Mouse (Mus musculus) right cerebral cortex, adult 2 months (tissue): Measurements from ENCODE around the gene Dab1.
A peak's percentile ranks its signal among the peaks of the same experiment; 100 is the strongest.

Experiments used
- DNase-seq, 2 experiments: peaks; one replicate each; pipeline ENCODE4 v3.0.0; 2021 to 2022; ENCODE audit warnings: low spot score in 2 of 2

Dab1 gene

DNA sequence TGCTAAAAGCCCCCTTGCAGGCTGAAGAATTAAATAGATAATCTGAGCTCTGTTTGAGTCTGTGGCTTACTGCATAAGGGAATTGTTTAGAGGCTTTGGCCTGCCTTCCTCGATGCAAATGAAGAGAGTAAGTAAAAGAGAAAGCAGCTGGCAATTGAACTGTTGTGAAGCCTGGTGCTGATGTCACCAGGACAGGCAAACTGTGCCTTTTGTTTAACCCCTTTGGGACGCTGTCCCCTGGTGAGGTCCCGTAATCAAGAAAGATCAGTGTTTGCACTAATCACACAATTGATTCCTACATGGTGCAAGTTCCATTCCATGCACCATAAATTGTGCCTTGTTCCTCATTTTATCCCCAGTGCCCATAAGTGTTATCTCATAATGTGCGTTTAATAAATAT is 80.6 kb downstream of the Dab1 start:
- DNase-seq = no peak

DNA sequence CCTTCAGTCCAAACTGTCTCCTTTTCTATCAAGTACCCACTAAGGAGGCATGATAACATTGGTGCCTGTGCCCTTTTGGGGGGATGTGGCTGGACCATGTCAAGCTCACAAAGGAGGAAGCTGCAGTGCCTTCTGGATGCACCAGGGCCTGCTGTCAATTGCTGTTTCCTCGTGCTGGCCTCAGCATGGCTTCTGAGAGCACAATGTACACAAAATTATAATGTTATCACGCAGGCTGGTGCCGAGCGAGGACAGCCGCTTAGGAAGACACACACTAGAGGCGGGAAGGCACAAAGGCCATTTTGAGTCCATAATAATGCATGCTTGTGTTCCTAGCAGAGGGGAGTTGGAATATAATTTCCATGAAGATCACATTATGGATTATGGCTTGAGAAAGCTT is 81.2 kb downstream of the Dab1 start:
- DNase-seq = no peak

DNA sequence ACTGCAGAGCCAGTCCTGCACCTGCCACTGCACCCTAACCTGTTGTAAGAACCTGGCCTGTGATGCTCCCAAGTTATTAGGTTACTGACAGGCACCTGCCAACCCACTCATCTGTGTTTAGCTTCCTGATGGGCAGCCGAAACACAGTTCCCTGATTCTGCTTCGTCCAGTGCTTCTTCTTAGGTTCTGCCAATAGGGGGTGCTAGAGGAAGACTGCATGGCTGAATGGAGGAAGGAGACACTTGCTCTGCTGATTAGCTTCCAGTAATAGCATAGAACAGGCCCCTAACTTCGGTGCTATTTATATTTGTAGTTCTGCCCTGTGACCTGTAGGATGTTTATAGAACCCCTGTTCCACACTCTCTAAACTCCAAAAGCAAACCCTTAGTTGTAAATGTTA is 83.0 kb downstream of the Dab1 start:
- DNase-seq = no peak

DNA sequence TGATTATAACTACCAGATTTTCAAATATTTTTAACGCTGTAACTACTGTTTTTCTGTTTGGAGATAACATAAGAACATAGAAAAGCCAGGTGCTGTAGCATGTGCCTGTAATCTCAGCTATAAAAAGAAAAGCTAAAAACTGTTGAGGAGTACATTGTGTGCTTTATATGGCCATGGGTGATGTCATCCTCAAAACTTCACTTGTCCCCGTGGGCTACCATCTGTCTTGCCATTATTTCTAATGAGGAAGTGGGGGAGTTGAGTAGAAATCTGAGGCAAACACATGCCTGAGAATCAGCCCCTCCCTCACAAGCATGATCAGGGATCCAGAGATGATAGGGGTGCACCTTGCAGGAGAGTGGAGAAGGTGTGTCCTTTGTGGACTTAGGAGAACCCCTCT is 85.3 kb downstream of the Dab1 start:
- no peak for DNase-seq

DNA sequence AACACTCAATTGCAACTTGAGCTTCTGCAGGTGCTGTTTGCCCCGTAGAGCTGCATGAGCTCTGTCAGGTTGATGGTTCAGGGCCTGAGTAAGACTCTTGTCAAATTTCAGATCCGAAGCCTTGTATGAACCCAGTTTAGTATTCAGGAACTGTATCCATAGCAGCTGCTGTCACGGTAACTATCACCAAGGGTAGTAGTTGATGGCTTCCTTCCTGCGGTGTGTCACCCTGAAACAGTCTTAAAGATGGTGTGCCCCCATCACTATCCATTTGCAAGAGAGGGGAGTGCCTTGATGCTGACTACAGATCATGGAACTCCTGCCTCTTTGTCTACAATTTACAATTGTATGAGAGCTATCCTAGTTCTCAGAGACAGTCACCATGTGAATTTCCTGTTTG is 87.3 kb downstream of the Dab1 start:
- DNase-seq = no peak

DNA sequence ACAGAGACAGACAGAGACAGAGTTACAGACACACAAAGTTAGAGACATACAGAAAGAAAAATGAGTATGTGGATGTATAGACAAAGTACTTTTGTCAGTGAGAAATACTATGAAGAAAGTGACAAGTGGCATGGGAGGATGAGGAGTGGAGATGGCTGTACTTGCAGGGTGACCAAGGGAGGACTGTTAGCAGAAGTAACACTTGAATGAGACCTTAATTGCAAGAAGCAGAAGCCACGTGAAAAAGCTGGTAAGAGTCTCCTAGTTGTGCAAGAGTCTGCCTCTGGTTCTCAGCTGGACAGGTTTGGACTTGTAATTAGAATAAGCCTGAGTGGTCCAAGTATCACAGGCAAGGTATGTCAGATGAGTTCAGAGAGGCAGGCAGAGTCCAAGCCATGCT is 88.0 kb downstream of the Dab1 start:
- DNase-seq = no peak

DNA sequence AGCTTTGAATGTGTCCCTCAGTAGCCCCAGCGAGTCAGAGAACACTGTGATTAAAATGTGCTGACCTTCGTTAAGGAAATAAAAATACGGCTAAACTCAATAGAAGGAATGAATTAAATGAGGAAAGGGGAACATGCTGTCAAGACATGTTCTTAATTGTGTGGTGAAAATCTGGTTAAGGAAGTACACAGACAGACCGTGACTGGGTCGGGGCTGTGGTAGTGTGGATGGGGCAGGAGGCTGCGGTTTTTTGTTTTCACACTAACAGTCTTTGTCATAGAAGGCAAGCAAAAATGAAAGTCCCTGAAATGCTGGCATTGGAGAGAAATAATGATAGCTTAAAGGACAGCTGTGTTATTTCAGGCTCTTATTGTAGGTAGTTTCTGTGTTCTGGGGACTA is 92.2 kb downstream of the Dab1 start:
- no peak for DNase-seq

DNA sequence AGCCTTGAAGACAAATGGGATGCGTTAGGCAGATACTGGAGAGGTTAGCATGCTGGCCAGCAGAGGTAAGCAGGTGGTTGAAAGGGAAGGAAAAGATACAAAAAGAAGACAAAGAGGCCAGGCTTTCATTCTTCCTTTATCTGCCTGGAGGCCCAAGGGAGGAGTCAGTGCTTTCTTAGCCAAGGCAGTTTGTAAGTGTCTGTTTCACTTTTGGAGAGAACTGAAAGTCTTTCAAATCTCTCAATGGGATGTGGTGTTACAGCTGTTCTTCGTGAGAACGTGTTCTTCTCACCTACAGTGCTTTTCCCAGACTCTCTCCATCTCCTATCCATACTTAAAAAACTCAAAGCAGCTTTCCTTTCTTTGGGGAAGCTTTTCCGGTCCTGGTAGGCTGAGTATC is 94.8 kb downstream of the Dab1 start:
- no peak for DNase-seq

DNA sequence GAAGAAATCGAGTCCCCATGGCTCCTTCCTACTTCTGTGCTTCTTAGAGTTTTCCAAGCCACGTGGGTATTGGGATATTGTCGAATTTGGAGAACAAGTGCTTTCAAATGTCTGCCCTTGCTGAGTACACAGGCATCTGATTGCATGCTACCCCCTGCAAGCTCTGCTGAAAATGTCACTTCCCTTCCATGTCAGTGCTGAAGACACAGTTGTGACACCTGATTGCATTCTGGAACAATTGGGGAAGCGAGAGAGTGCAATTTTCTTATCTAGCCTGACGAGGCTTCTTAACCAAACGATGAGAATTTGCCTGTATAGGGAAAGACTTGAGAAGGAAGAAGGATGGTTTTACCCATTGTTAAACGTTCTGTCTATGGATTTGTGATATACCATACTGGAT is 95.8 kb downstream of the Dab1 start:
- DNase-seq = no peak

DNA sequence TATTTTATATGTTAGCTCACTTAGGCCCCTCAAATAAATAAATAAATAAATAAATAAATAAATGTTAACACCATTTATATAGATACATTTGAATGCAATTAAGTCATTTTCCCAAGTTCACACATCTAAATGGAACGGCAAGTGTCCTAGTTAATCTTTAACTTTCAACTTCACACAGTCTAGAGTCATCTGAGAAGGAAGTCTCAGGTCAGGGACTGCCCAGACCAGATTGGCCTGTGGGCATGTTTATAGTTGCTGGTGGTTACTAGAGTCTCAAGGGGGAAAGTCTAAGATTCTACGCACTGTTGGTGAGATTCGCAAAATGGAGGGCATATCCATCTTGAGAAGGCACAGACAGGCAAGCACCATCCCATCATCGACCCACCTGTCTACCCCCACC is 96.4 kb downstream of the Dab1 start:
- DNase-seq = no peak

DNA sequence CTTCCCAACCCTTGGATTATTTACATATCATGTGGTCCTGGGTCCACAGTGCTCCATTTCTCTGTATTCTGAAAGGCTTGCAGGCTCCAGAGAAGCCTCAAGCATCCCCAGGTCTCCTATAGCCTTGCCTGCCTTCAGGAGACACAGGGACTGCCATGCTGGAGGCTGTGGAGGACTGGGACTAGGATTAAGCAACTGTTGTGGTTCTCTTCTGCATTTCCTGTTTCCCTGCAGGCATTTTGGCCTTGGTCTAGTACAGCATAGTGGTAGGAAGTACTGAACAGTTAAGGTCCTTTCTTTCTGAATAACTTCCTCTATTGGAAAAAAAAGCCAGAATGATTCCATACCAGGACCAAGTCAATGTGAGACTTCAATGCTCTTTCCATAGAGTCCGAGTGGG is 103.6 kb downstream of the Dab1 start:
- DNase-seq = no peak

DNA sequence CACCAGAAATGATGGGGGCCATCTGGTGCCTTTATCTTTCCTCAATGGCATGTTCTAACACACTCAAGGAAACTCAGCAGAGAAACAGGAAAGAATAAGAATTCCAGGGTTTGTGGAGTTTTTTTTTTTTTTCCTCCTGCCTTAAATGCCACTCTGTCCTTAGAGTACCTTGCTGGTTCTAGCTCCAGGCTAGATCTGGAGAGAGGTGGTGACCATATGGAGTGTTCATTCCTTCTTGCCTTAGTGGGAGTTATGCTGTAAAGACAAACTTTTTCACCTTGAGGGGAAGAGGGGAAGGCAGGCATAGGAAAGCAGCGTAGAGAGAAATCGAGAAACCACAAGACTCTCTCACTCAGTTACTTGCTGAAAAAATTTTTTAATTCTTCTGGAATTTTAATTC is 107.3 kb downstream of the Dab1 start:
- no peak for DNase-seq

DNA sequence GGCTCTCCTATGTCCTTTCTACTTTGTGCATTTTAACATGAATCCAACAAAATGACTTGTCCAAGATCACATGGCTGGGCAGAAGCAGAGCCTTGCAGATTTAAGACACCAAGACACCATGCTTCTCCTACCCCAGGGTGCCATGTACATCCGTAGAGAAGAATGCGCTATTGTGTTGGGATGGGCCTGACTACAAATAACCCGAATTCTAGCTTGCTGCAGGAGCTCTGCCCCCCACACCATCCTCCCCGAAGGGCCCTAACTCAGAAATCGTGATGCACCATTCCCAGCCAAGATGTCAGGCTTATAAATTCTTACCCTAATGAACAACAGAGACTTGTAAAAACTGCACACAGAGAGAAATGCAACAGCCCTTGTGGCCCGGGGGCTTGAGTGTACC is 118.0 kb downstream of the Dab1 start:
- DNase-seq = no peak

DNA sequence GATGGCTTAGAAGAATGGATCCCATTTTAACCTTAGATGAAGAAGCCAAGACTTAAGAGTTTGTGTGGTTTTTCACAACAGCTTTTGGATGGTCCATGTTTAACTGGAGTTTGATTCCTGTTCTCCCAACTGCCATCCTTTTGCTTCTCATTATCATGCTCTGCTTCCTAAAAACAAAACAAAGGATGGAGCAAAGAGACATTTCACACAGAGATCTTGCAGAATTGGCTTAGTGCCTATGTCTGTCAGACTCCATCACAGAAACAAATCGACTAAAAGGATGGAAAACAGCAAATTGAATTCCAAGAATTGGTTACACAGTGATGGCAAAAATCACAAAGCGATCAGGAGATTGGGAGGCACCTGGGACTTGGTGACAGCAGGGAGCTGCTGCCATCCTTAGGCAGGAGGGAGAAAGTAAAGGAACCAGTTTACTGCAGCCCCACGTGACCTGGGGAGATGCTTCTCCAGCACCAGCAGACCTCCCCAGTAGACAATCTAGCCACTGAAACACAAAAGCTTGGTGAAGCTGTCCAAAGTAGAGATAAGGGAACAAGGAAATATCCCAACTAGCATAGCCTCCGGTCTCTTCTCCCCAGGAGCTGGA is 132.2 kb downstream of the Dab1 start:
- no peak for DNase-seq

DNA sequence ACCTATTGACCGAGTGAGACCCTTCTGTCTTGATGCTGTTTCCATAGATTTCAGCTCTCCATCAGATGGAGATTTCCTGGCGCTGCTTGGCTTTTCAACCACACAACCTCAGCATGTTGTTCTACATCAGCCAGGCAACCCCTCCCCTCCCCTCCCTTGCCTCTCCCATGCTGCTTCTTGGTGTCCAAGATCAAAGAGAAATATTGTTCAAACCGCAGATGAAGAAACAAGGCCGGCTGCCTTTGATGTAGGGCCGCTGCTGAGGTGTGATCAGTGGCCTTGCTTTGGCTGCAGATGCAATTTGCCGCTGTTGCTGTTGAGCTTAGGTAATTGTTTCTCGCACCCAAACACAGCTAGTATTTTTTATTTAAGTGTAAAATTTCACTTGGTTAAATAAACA is 135.4 kb downstream of the Dab1 start:
- DNase-seq = no peak

DNA sequence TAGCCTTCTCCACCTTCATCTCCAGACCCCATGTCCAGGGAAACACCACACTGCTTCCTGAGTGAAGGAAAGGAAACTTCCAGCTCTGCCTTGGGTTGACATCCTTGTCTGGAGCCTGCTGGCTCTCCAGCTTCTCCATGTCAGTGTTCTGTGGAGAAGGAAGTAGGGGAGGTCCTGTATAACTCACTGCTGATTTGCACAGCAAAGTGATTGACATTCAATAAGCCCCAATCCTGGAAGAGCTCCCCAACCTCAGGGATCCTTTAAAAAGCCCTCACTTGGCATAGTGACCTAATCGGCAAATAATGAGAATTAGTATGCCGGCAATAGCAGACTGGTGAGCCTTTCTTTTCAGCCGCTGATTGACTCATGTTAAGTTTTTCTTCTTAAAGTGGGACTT is 138.1 kb downstream of the Dab1 start:
- no peak for DNase-seq

DNA sequence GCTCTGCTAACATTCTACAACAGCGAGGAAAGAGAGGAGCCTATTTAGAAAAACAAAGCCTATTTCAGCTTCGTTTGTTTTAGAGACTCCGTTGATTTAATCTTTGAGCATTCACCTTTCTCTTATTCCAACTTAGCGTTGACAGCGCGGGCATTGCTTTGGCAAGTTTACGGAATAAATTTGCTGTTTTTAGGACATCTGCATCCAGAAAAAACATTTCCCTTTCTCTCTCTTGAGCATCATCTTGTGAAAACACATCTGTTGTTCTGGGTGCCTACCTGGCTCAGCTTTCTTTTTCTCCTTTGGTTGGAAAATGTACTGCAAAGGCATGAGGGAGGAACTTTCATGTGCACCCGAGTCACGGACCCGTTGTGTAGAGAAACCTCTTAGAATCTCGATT is 143.3 kb downstream of the Dab1 start:
- DNase-seq = peak in 1 of 2 experiments; percentile 31

DNA sequence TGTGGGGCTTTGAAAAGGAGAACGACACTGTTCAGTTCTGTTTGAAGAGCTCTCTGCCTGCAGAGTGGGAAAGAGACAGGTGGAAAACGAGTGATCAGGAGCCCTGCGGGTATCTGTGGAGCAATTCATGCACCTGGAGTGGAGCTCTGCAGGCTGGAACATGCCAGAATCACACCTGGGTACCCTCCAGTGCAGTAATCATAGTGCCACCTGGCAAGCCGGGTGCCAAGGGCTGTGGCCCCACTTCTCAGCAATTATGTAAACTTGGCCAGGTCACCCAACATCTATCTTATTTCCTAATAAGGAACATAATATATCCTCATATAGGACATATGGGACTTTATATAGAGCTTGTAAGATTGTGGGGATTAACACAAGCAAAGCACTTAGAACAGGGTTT is 156.6 kb downstream of the Dab1 start:
- no peak for DNase-seq

DNA sequence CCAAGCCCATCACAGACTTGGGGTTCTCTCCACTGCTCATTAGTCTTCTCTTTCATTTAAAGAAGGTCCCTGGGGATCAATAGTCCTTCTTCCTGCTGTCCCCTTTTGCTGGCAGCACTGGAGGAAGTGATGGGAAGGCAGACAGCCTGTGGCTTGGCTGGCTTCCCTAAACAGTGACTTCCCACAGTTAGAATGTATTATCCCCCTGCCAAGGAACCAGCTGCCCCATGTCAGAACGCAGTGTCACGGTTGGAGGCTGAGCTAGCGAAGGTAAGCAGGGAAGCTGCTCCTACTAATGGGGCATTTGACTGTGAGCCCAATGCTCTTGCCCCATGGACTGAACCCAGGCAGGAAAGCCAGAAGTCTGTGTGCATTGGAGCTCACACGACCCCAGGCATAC is 162.2 kb downstream of the Dab1 start:
- DNase-seq = no peak

DNA sequence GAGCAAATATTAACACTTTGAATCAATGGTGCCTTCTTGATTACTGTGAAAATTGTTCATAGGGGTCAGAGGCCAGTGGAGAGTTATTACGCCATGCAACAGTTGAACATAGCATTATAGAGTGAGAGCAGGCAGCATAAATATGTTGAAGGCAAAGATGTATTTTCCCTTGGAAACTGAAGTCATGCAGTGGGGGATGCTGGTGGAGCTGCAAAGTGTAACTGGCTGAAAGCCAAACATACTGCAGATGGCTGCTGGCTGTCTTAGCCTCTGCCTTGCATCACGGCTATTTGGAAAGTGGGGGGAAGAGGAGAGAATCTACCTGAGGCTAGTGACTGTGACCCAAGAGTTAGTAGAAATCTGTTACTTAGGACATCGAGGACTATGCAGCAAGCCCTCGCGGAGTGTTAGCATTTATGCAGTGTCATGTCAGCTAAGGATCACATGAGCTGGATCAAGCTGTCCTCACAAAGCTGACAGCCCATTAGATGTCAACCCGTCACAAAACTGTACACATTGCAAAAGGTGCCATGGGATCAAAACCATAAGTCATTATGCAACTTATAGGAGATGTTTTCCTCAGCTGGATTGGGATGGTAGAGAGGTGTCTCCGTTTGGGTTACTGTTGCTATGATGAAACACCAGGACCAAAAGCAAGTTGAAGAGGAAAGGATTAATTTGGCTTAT is 164.5 kb downstream of the Dab1 start:
- peak; percentile 20 to 36 for DNase-seq

DNA sequence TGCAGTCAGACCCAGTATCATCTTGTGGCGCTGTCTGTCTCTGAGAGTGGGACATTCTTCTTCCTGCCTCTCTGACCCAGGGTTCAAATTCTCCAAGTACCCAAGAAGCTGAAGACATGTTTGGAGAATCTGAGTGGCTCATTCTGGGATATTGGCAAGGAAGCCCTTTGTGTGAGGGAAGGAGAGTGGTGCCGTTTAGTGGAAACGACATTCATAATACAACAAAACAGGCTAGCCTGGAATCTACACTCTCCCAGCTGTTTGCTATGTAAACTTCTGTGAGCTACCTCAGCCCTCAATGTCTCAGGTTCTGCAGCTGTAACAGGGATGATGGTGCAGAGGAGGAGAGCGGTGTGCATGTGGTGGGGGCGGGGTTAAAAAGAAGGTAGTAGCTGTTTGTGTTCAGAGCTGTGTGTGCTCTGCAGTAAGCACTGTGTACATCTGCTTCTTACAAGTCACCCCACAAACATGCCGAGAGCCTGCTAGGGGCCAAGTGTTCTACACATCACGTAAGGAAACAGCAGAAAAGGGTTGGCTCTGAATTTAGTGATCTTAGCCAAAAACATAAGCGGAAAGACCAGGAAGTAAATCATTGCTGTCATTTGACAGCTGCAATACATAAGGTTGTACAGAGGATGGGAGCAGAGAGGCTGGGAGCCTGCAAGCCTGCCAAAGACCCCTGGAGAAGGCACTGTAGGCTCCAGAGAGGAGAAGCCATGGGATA is 174.6 kb downstream of the Dab1 start:
- DNase-seq = no peak

DNA sequence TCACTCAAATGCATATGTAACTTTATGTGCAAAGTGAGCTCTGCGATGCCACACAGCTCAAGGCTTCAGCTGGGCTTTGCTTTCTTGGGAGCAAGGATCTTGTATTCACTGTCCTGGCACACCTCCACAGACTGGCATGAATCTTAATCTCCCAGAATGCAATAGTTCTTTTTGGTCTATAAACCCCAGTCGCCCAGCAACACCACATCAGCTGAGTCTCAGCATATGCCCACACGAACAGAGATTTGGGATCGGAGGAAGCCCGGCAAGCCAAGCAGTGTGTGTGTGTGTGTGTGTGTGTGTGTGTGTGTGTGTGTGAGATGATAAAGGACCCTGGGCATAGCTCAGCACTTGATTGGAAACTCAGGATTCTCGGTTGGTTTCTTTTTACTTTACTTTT is 177.3 kb downstream of the Dab1 start:
- peak; percentile 34 to 44 for DNase-seq

DNA sequence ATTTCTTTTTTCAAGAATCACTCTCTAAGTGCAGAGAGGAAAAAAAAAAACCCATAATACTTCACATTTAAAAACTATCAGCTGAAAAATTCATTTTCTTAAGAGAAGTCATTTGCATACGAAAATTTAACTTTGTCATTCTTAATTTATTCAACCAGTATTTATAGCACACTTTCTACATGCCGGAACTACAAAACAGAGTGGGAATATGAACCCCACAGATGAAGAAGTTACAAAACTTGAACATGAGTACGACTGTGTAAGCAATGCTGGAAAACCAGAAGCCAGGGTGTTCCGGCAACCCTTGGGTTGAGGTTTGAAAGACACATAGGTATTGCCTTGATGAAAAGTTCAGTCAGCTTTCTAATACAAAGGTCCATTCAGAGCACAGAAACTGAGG is 183.3 kb downstream of the Dab1 start:
- DNase-seq = no peak
